Mouse (Mus musculus): Measurements from ENCODE around the gene Atf6.

Atf6 gene

GRCm38 (mm10) chr1:170844380-170844779, 23.2 kb downstream of the Atf6 start:
- DNase-seq, result no peak

- DNase-seq, result no peak
Measured at GRCm38 (mm10) chr1:170839685-170840084, 27.9 kb downstream of the Atf6 start.

GRCm38 (mm10) chr1:170834756-170835155, 32.8 kb downstream of the Atf6 start:
- no peak for DNase-seq

GRCm38 (mm10) chr1:170829781-170830180, 37.8 kb downstream of the Atf6 start:
- no peak for DNase-seq

- no peak for DNase-seq
Measured at GRCm38 (mm10) chr1:170829344-170829743, 38.2 kb downstream of the Atf6 start.

- DNase-seq, result no peak
Measured at GRCm38 (mm10) chr1:170820103-170820814, 47.3 kb downstream of the Atf6 start.

- DNase-seq, result no peak
Measured at GRCm38 (mm10) chr1:170815287-170816004, 52.1 kb downstream of the Atf6 start.

- DNase-seq, result no peak
Measured at GRCm38 (mm10) chr1:170812822-170813221, 54.7 kb downstream of the Atf6 start.

GRCm38 (mm10) chr1:170807600-170808270, 59.8 kb downstream of the Atf6 start:
- no peak for DNase-seq

GRCm38 (mm10) chr1:170804721-170805120, 62.9 kb downstream of the Atf6 start:
- DNase-seq, result no peak

- no peak for DNase-seq
Measured at GRCm38 (mm10) chr1:170802669-170803068, 64.9 kb downstream of the Atf6 start.

- DNase-seq, result no peak
Measured at GRCm38 (mm10) chr1:170800694-170801093, 66.9 kb downstream of the Atf6 start.

- no peak for DNase-seq
Measured at GRCm38 (mm10) chr1:170795741-170796347, 71.7 kb downstream of the Atf6 start.

GRCm38 (mm10) chr1:170791542-170791941, 76.0 kb downstream of the Atf6 start:
- DNase-seq, result no peak

- DNase-seq, result no peak
Measured at GRCm38 (mm10) chr1:170791001-170791400, 76.6 kb downstream of the Atf6 start.

- no peak for DNase-seq
Measured at GRCm38 (mm10) chr1:170787643-170788042, 79.9 kb downstream of the Atf6 start.

- no peak for DNase-seq
Measured at GRCm38 (mm10) chr1:170786570-170787341, 80.8 kb downstream of the Atf6 start.

- no peak for DNase-seq
Measured at GRCm38 (mm10) chr1:170777688-170778087, 89.9 kb downstream of the Atf6 start.

GRCm38 (mm10) chr1:170774431-170774830, 93.1 kb downstream of the Atf6 start:
- no peak for DNase-seq

GRCm38 (mm10) chr1:170773506-170773905, 94.1 kb downstream of the Atf6 start:
- no peak for DNase-seq

- no peak for DNase-seq
Measured at GRCm38 (mm10) chr1:170771437-170772003, 96.1 kb downstream of the Atf6 start.

- no peak for DNase-seq
Measured at GRCm38 (mm10) chr1:170770691-170771090, 96.9 kb downstream of the Atf6 start.

All from right cerebral cortex, postnatal 14 days (tissue).